Comparison of ENCODE assay signal across 9 mouse cellular contexts in the genomic region with DNA sequence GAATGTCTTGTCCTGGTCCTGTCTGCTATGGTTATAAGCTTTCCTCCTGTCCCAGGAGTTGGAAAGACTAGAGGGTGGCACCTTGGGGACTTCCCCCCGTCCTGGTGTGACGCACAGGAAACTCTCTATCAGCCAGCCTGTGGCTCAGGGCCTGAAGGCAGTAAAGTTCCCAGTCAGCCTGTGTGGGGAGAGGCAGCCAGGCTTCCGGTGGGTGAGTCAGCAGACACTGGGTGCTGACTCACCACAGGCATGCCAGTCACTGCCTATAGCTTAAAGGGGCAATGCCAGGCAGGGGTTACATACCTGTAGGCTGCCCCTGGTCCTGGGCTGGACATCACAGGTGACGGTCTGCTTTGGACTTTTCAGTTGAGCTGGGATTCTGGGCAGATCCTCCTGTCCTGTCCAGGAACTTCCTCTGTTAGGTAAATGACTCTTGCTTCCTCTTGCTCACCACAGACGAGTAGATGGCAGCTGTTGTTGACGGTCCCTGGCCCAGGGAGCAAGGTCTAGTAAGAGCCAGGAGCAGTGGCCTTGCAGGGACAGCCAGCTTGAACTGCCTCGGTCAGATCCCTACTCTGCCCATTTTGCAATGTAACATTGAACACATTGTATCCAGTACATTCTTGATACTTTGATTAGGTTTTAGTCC. TPM values are rescaled to one million over a fixed set of nuclear protein-coding genes. Genes with fewer than 3 reads are reported as not detected.
DNase-seq lines count a peak whose midpoint lies in the region; ATAC-seq and TF ChIP-seq lines count a peak whose summit lies in the region.
"Had no signal": no experiment of that assay in that cellular context is flagged by ENCODE, and none has a peak within 500 bp of the region (broad histone marks: within the 10 kb centered on the region; RNA-seq: fewer than 3 reads in every experiment).

No protein-coding gene starts in this region.

- H3K4me1 ChIP-seq in limb, embryonic 11.5 days (ENCODE audit: control insufficient read depth, insufficient read depth, low read length) = peaks cover 17% of the 10 kb centered on the region; the same call in 1 of the 2 replicates
- H3K4me1 ChIP-seq in forebrain, postnatal 0 days (ENCODE audit: insufficient read depth) = peaks cover 4% of the 10 kb centered on the region; the same call in 1 of the 2 replicates

- 76% methylated on average over 7 of the region's 7 CpGs for WGBS in limb, embryonic 11.5 days
- WGBS in forebrain, postnatal 0 days = 86% methylated on average over 7 of the region's 7 CpGs

- no peak for TF ChIP-seq CTCF in Patski (IDR thresholded peaks at IDR 0.05)
- no peak for TF ChIP-seq CTCF in forebrain, postnatal 0 days (IDR thresholded peaks at IDR 0.05; ENCODE audit: low read depth)

- ATAC-seq in Patski = peak; percentile 47
- peak; percentile 84 for ATAC-seq in erythroid progenitor cell, adult 5-6 weeks (replicated peaks; ENCODE audit: low FRiP score, poor library complexity, severe bottlenecking)
- ATAC-seq in limb, embryonic 11.5 days (ENCODE audit: insufficient number of reproducible peaks, low FRiP score, low TSS enrichment, low read depth) = no peak
- peak; percentile 59 for ATAC-seq in monocyte, adult 5-6 weeks (replicated peaks; ENCODE audit: insufficient number of reproducible peaks, low FRiP score, low TSS enrichment, poor library complexity, severe bottlenecking)
- no peak for ATAC-seq in forebrain, postnatal 0 days

- no peak overlapping the region for H3K4me2 ChIP-seq in limb, embryonic 11.5 days (ENCODE audit: low read depth, severe bottlenecking)
- H3K4me2 ChIP-seq in forebrain, postnatal 0 days (ENCODE audit: low read depth) = no peak overlapping the region
- H3K4me2 ChIP-seq: embryonic facial prominence, embryonic 15.5 days had no signal

- intact Hi-C loops in heart, postnatal 36 days (cut with DNase I) = loop anchor here (10.0 kb wide), 1 partner anchor 329 kb away; the partner anchor contains the start of gene Aldh3a2

- 0 out of 2 replicates have a peak overlapping the region, but pooled peaks have one; percentile 39 for H3K27ac ChIP-seq in limb, embryonic 11.5 days (replicated peaks; ENCODE audit: low read depth, low read length)
- H3K27ac ChIP-seq in forebrain, postnatal 0 days (ENCODE audit: low read depth, low read length) = no peak overlapping the region
- H3K27ac ChIP-seq: embryonic facial prominence, embryonic 15.5 days had no signal

- in situ Hi-C loops in Patski (cut with MboI; ENCODE audit: low pct_unique_long_range_greater_than_20kb) = no loop called here

- CTCF ChIA-PET in Patski (lab: Charles Lee) = no interaction called here

- DNase-seq in A20 (ENCODE audit: low read depth, low spot score) = peak; percentile 81
- DNase-seq in Patski (ENCODE audit: low read depth, low spot score) = peak; percentile 68
- DNase-seq in heart, postnatal 36 days = peak; percentile 67 to 76
- DNase-seq in limb, embryonic 11.5 days (ENCODE audit: low spot score) = no peak
- DNase-seq in thymus, postnatal 4 days = peak; percentile 75
- no peak for DNase-seq in forebrain, postnatal 0 days

- POLR2A ChIA-PET in Patski (lab: Charles Lee) = interaction anchor here (1.0 kb wide), 1 partner anchor 19 kb away, joined by 3 read pairs; no protein-coding TSS in a partner anchor

- no peaks in the 10 kb centered on the region for H3K9me3 ChIP-seq in limb, embryonic 11.5 days (ENCODE audit: control insufficient read depth, low read length)
- H3K9me3 ChIP-seq in forebrain, postnatal 0 days (ENCODE audit: low read length) = no peaks in the 10 kb centered on the region
- H3K9me3 ChIP-seq: embryonic facial prominence, embryonic 15.5 days had no signal

- H3K4me3 ChIP-seq in limb, embryonic 11.5 days (ENCODE audit: low read depth, low read length) = no peak overlapping the region
- no peak overlapping the region for H3K4me3 ChIP-seq in forebrain, postnatal 0 days (ENCODE audit: low read depth, low read length)
- H3K4me3 ChIP-seq: embryonic facial prominence, embryonic 15.5 days had no signal

- H3K9ac ChIP-seq in limb, embryonic 11.5 days (ENCODE audit: low read length) = no peak overlapping the region
- no peak overlapping the region for H3K9ac ChIP-seq in forebrain, postnatal 0 days
- H3K9ac ChIP-seq: embryonic facial prominence, embryonic 15.5 days had no signal

- H3K36me3 ChIP-seq in limb, embryonic 11.5 days (ENCODE audit: control insufficient read depth, insufficient read depth, low read length) = no peaks in the 10 kb centered on the region
- H3K36me3 ChIP-seq in forebrain, postnatal 0 days (ENCODE audit: insufficient read depth) = no peaks in the 10 kb centered on the region
- H3K36me3 ChIP-seq: embryonic facial prominence, embryonic 15.5 days had no signal

- H3K27me3 ChIP-seq in Patski = no peaks in the 10 kb centered on the region
- no peaks in the 10 kb centered on the region for H3K27me3 ChIP-seq in limb, embryonic 11.5 days (ENCODE audit: control insufficient read depth, insufficient read depth, low read length)
- no peaks in the 10 kb centered on the region for H3K27me3 ChIP-seq in forebrain, postnatal 0 days (ENCODE audit: insufficient read depth, low read length)
- H3K27me3 ChIP-seq: embryonic facial prominence, embryonic 15.5 days had no signal

RNA-seq across cellular contexts. Expression of gene Map2k3, which starts 3.6 kb away (rescaled TPM):
- 54.6 TPM for polyA plus RNA-seq in Patski (2021)
- total RNA-seq in erythroid progenitor cell, adult 5-6 weeks (2015; ENCODE audit: low replicate concordance) = 105 and 148 TPM in 2 replicates
- total RNA-seq in erythroid progenitor cell, adult 5-6 weeks (2017; ENCODE audit: low replicate concordance) = 93.2 and 132 TPM in 2 replicates
- 10 to 100 TPM; 84.2 to 84.5 TPM for total RNA-seq in heart, postnatal 36 days (2021)
- 66.4 and 78.5 TPM in 2 replicates for polyA plus RNA-seq in limb, embryonic 11.5 days (2014; fragmentation: Nextera tagmentation; extraction: Ambion mirVana)
- total RNA-seq in monocyte, adult 5-6 weeks (2017) = 22.4 to 28.9 TPM (median 27.8 TPM) in 3 replicates
- 10.6 and 14.8 TPM in 2 replicates for total RNA-seq in forebrain, postnatal 0 days (2014; rRNA removed)
- 17.6 and 20.5 TPM in 2 replicates for polyA plus RNA-seq in forebrain, postnatal 0 days (2015; fragmentation: Nextera tagmentation; extraction: Ambion mirVana)

RNA-seq across cellular contexts. Expression of gene Natd1, which starts 20.9 kb away (rescaled TPM):
- 23.1 TPM for polyA plus RNA-seq in Patski (2021)
- total RNA-seq in erythroid progenitor cell, adult 5-6 weeks (2015; ENCODE audit: low replicate concordance) = 32.1 and 36.0 TPM in 2 replicates
- total RNA-seq in erythroid progenitor cell, adult 5-6 weeks (2017; ENCODE audit: low replicate concordance) = 17.2 and 29.4 TPM in 2 replicates
- total RNA-seq in heart, postnatal 36 days (2021) = 10 to 100 TPM; 15.5 to 16.0 TPM
- 16.1 and 18.3 TPM in 2 replicates for polyA plus RNA-seq in limb, embryonic 11.5 days (2014; fragmentation: Nextera tagmentation; extraction: Ambion mirVana)
- 2.9 to 3.2 TPM (median 3.0 TPM) in 3 replicates for total RNA-seq in monocyte, adult 5-6 weeks (2017)
- total RNA-seq in forebrain, postnatal 0 days (2014; rRNA removed) = 19.2 and 29.7 TPM in 2 replicates
- 17.2 and 18.1 TPM in 2 replicates for polyA plus RNA-seq in forebrain, postnatal 0 days (2015; fragmentation: Nextera tagmentation; extraction: Ambion mirVana)

RNA-seq across cellular contexts. Expression of gene Tmem11, which starts 56.4 kb away (rescaled TPM):
- 47.5 TPM for polyA plus RNA-seq in Patski (2021)
- total RNA-seq in erythroid progenitor cell, adult 5-6 weeks (2015; ENCODE audit: low replicate concordance) = 9.2 and 16.2 TPM in 2 replicates
- total RNA-seq in erythroid progenitor cell, adult 5-6 weeks (2017; ENCODE audit: low replicate concordance) = 10.7 and 16.8 TPM in 2 replicates
- total RNA-seq in heart, postnatal 36 days (2021) = 10 to 100 TPM; 30.6 to 32.3 TPM
- polyA plus RNA-seq in limb, embryonic 11.5 days (2014; fragmentation: Nextera tagmentation; extraction: Ambion mirVana) = 66.0 and 74.5 TPM in 2 replicates
- 37.3 to 47.4 TPM (median 46.5 TPM) in 3 replicates for total RNA-seq in monocyte, adult 5-6 weeks (2017)
- 45.1 and 48.7 TPM in 2 replicates for total RNA-seq in forebrain, postnatal 0 days (2014; rRNA removed)
- 57.2 and 58.5 TPM in 2 replicates for polyA plus RNA-seq in forebrain, postnatal 0 days (2015; fragmentation: Nextera tagmentation; extraction: Ambion mirVana)

Comparison
In these comparisons a context has a peak if more than half of its experiments do, and no peak if none do; other contexts are left out.
1. DNase-seq: peak in A20 (single experiment), Patski (single experiment), heart, postnatal 36 days (2 of 2) and thymus, postnatal 4 days (single experiment); none in limb, embryonic 11.5 days (single experiment) and forebrain, postnatal 0 days (single experiment).
2. ATAC-seq: peak in Patski (single experiment), erythroid progenitor cell, adult 5-6 weeks (single experiment) and monocyte, adult 5-6 weeks (single experiment); none in limb, embryonic 11.5 days (single experiment) and forebrain, postnatal 0 days (single experiment).